Mouse (Mus musculus) hindbrain, embryonic 15.5 days (tissue): ENCODE data around the gene Hmgcll1. TPM values are rescaled to one million over a fixed set of nuclear protein-coding genes. Genes with fewer than 3 reads are reported as not detected.
"Not testable (repeated sequence)": the region's sequence is repeated elsewhere in the genome, so short reads cannot be mapped to it uniquely, and the experiment has no call there.

ENCODE experiments used
- ATAC-seq: fragments of 200-750 bp; cut with Nextera tagmentation; 2 replicates; pipeline ENCODE4 v1.8.0; 2017; ENCODE audit warnings: low read depth, moderate number of reproducible peaks, moderate TSS enrichment; ENCODE audit not compliant: low FRiP score
- H3K27ac ChIP-seq: fragments of 300-500 bp; sonication (generic); replicated peaks from 2 replicates; pipeline ENCODE4 v1.5.1; 2015; ENCODE audit warnings: mild to moderate bottlenecking, inconsistent platforms
- H3K27me3 ChIP-seq: fragments of 300-500 bp; sonication (generic); 2 replicates; pipeline ENCODE4 v1.6.1; 2015; ENCODE audit warnings: control low read depth, inconsistent platforms
- H3K36me3 ChIP-seq: fragments of 300-500 bp; sonication (generic); 2 replicates; pipeline ENCODE4 v1.6.1; 2015; ENCODE audit warnings: control low read depth, inconsistent platforms
- H3K4me1 ChIP-seq: fragments of 300-500 bp; sonication (generic); replicated peaks from 2 replicates; pipeline ENCODE4 v1.6.1; 2015; ENCODE audit warnings: control low read depth, inconsistent platforms
- H3K4me2 ChIP-seq: fragments of 300-500 bp; sonication (generic); 2 replicates; pipeline ENCODE4 v1.6.1; 2015; ENCODE audit warnings: moderate library complexity, mild to moderate bottlenecking, inconsistent platforms
- H3K4me3 ChIP-seq: fragments of 300-500 bp; sonication (generic); 2 replicates; pipeline ENCODE4 v1.5.1; 2015; ENCODE audit warnings: mild to moderate bottlenecking, inconsistent platforms
- H3K9ac ChIP-seq: fragments of 300-500 bp; sonication (generic); 2 replicates; pipeline ENCODE4 v1.6.1; 2015; ENCODE audit warnings: inconsistent platforms
- H3K9me3 ChIP-seq: fragments of 300-500 bp; sonication (generic); 2 replicates; pipeline ENCODE4 v1.6.1; 2016; ENCODE audit warnings: control low read depth, inconsistent platforms
- WGBS: fragments of 180-500 bp; shearing (Covaris S2); methylation state at CpG from one replicate; pipeline ENCODE4 v1.1.7; 2015; 5-methylcytosine and 5-hydroxymethylcytosine counted together
- polyA plus RNA-seq: library from polyadenylated mRNA; unstranded; fragments of >200 nt; fragmentation: Nextera tagmentation; extraction: Ambion mirVana; gene quantifications from 2 replicates; pipeline ENCODE4 v1.2.1, GENCODE M21; 2015

Hmgcll1 gene
- polyA plus RNA-seq, 1 experiment from 2014 or later, result 22.9 TPM

GRCm38 (mm10) chr9:76091561-76091960 lies 76.9 kb downstream of the Hmgcll1 start:
- Histone ChIP-seq H3K9me3 (no peaks in the 10 kb centered on the region), H3K27me3 (no peaks in the 10 kb centered on the region), H3K4me1 (no peaks in the 10 kb centered on the region), H3K4me3 (no peak overlapping the region), H3K4me2 (no peak overlapping the region), H3K36me3 (no peaks in the 10 kb centered on the region), H3K9ac (no peak overlapping the region), H3K27ac (no peak overlapping the region)
- WGBS, result 81% methylated on average over 2 of the region's 2 CpGs
- no peak for ATAC-seq

DNA sequence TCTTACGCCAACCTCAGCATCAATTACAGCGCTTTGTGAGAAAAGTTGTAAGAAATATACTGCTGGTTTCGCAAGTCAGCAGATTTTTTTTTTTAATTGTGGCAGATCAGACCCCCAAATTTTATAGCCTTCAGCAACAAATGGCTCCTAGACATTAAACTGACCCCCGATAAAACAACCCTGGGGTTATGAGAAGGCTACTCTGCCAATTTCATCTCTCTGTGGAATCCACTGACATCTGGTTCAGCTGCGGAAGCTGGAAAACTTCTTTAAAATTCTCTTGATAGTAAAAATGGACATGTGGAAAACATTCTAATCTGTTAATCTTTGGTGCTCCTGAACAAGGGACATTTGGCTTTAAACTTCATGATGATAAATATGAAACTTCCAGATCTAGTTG lies 82.6 kb downstream of the Hmgcll1 start:
- H3K4me2 ChIP-seq, result no peak overlapping the region
- H3K36me3 ChIP-seq, result no peaks in the 10 kb centered on the region
- H3K9ac ChIP-seq, result no peak overlapping the region
- H3K27me3 ChIP-seq, result no peaks in the 10 kb centered on the region
- H3K4me1 ChIP-seq, result no peaks in the 10 kb centered on the region
- WGBS, result 94% methylated on average over 5 of the region's 5 CpGs
- no peak for ATAC-seq
- H3K9me3 ChIP-seq, result no peaks in the 10 kb centered on the region
- no peak overlapping the region for H3K27ac ChIP-seq
- no peak overlapping the region for H3K4me3 ChIP-seq

DNA sequence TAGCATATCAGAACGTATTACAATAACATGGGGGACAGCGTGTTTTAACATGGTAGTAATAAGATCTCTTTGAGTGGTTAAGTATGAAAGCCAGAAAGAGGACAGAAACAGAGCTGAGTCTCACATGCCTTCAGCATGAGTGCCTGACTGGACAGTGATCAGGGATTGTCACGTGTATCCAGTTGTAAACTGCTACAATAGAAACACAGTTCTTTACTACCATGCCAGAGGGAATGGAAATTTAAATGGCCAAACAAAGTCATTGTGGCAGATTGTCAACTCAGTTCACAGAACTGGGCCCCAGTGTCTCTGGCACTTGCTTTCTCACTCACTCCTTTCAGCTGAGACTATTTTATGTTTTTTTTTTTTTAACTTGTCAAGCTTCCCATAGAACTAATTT lies 85.3 kb downstream of the Hmgcll1 start:
- H3K27me3 ChIP-seq, result no peaks in the 10 kb centered on the region
- ATAC-seq, result no peak
- no peak overlapping the region for H3K9ac ChIP-seq
- H3K4me2 ChIP-seq, result no peak overlapping the region
- no peaks in the 10 kb centered on the region for H3K36me3 ChIP-seq
- no peaks in the 10 kb centered on the region for H3K4me1 ChIP-seq
- H3K9me3 ChIP-seq, result no peaks in the 10 kb centered on the region
- 84% methylated on average over 3 of the region's 3 CpGs for WGBS
- no peak overlapping the region for H3K27ac ChIP-seq
- no peak overlapping the region for H3K4me3 ChIP-seq

DNA sequence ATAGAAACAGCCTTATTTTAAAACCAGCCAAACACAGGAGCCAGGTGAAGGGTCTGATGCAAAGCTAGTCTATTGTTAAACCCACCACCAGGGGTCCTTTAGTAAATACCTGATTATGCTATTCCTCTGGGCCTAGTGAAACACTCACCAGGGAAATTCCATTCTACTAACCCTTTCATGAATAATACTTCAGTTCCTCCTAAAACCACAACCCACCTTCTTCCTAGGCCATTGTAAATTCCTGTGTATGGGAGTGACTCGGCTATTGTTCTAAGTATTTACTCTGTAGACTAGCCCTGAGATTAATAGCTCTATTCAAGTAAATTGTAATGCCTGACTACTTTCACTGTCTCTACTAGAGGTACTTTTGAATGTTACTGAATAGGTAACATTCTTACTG lies 89.8 kb downstream of the Hmgcll1 start:
- H3K9ac ChIP-seq, H3K9me3 ChIP-seq, H3K4me3 ChIP-seq, H3K4me2 ChIP-seq, ATAC-seq, H3K27me3 ChIP-seq, H3K36me3 ChIP-seq, H3K4me1 ChIP-seq, H3K27ac ChIP-seq: not testable (repeated sequence)
- 82% methylated on average over 1 of the region's 1 CpGs for WGBS

GRCm38 (mm10) chr9:76104846-76105245 lies 90.2 kb downstream of the Hmgcll1 start:
- Histone ChIP-seq H3K4me3 (no peak overlapping the region), H3K9ac (no peak overlapping the region), H3K27ac (no peak overlapping the region), H3K4me2 (no peak overlapping the region), H3K27me3 (no peaks in the 10 kb centered on the region), H3K36me3 (no peaks in the 10 kb centered on the region), H3K4me1 (no peaks in the 10 kb centered on the region), H3K9me3 (no peaks in the 10 kb centered on the region)
- WGBS, result 86% methylated on average over 5 of the region's 5 CpGs
- no peak for ATAC-seq

DNA sequence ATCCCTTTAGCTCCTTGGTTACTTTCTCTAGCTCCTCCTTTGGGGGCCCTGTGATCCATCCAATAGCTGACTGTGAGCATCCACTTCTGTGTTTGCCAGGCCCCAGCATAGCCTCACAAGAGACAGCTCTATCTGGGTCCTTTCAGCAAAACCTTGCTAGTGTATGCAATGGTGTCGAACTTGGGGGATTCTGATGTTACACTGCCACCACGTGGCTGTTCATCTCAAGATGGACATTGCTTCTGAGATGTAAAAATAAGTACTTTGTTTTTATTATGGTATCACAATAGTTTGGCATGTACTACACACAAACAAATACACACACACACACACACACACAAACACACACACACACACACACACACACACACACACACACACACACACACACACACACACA lies 108.2 kb downstream of the Hmgcll1 start:
- not testable (repeated sequence) for H3K4me2 ChIP-seq, H3K27me3 ChIP-seq, H3K9me3 ChIP-seq, H3K4me1 ChIP-seq, H3K9ac ChIP-seq, H3K36me3 ChIP-seq, H3K4me3 ChIP-seq, H3K27ac ChIP-seq
- peak; percentile 69; the same call in 1 of the 2 replicates for ATAC-seq
- WGBS, result 2% methylated on average over 2 of the region's 2 CpGs

DNA sequence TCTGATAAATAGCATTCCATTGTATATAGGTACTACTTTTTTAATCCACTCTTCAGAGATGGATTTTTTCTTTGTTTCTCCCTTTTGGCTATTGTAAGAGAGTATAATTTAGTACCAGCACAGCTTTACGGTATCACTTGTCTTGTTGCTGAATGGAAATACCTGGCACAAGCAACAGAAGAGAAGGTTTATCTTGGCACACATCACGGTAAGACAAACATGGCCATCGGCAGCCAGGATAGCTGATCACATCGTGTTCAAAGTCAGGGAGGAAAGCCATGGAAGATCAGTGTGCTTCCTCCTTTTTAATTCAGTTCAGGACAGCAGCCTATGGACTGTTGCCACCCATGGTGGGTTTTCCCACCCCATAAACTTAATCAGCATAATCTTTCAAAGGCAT lies 109.6 kb downstream of the Hmgcll1 start:
- no peaks in the 10 kb centered on the region for H3K9me3 ChIP-seq
- no peak overlapping the region for H3K4me3 ChIP-seq
- no peaks in the 10 kb centered on the region for H3K4me1 ChIP-seq
- no peak overlapping the region for H3K9ac ChIP-seq
- WGBS, result 75% methylated on average over 4 of the region's 4 CpGs
- no peaks in the 10 kb centered on the region for H3K27me3 ChIP-seq
- no peak overlapping the region for H3K27ac ChIP-seq
- no peak overlapping the region for H3K4me2 ChIP-seq
- no peaks in the 10 kb centered on the region for H3K36me3 ChIP-seq
- ATAC-seq, result no peak

GRCm38 (mm10) chr9:76129353-76129752 lies 114.7 kb downstream of the Hmgcll1 start:
- no peaks in the 10 kb centered on the region for H3K36me3 ChIP-seq
- H3K9ac ChIP-seq, result no peak overlapping the region
- H3K4me3 ChIP-seq, result no peak overlapping the region
- no peaks in the 10 kb centered on the region for H3K27me3 ChIP-seq
- no peak for ATAC-seq
- no peak overlapping the region for H3K27ac ChIP-seq
- no peaks in the 10 kb centered on the region for H3K9me3 ChIP-seq
- H3K4me2 ChIP-seq, result no peak overlapping the region
- 74% methylated on average over 1 of the region's 1 CpGs for WGBS
- no peaks in the 10 kb centered on the region for H3K4me1 ChIP-seq

GRCm38 (mm10) chr9:76134042-76134441 lies 119.4 kb downstream of the Hmgcll1 start:
- no peaks in the 10 kb centered on the region for H3K27me3 ChIP-seq
- no peak overlapping the region for H3K27ac ChIP-seq
- no peak overlapping the region for H3K4me3 ChIP-seq
- H3K4me2 ChIP-seq, result no peak overlapping the region
- H3K9me3 ChIP-seq, result no peaks in the 10 kb centered on the region
- no peak for ATAC-seq
- H3K4me1 ChIP-seq, result no peaks in the 10 kb centered on the region
- H3K36me3 ChIP-seq, result no peaks in the 10 kb centered on the region
- 91% methylated on average over 6 of the region's 6 CpGs for WGBS
- no peak overlapping the region for H3K9ac ChIP-seq

GRCm38 (mm10) chr9:76138378-76139109 lies 123.9 kb downstream of the Hmgcll1 start:
- Histone ChIP-seq H3K4me1 (no peaks in the 10 kb centered on the region), H3K9ac (no peak overlapping the region), H3K27me3 (0 out of 2 replicates have a peak, but pooled peaks cover 3% of the 10 kb centered on the region), H3K36me3 (no peaks in the 10 kb centered on the region), H3K27ac (no peak overlapping the region), H3K4me2 (no peak overlapping the region), H3K4me3 (no peak overlapping the region), H3K9me3 (no peaks in the 10 kb centered on the region)
- WGBS, result 76% methylated on average over 3 of the region's 3 CpGs
- ATAC-seq, result no peak

DNA sequence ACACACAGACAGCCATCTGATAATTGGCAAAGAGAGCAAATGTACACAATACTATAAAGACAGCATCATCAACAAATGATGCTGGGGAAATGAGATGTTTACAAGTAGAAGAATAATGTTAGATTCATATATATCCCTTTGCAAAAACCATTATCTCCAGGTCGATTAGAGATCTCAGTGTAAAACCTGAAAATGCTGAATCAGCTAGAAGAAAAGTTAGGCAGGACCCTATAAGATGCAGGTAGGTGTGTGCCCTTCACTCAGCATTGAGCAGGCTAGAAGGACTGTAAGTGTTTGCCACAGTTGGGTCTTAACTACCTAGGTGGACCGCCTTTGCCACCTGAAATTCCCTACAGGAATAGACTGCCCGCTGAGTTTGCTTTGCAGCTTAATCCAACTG lies 130.9 kb downstream of the Hmgcll1 start:
- ATAC-seq, result no peak
- Histone ChIP-seq H3K9ac (no peak overlapping the region), H3K4me1 (no peaks in the 10 kb centered on the region), H3K9me3 (no peaks in the 10 kb centered on the region), H3K4me3 (no peak overlapping the region), H3K36me3 (no peaks in the 10 kb centered on the region), H3K4me2 (no peak overlapping the region), H3K27me3 (0 out of 2 replicates have a peak, but pooled peaks cover 3% of the 10 kb centered on the region), H3K27ac (no peak overlapping the region)
- 59% methylated on average over 3 of the region's 3 CpGs for WGBS

GRCm38 (mm10) chr9:76162446-76162845 lies 147.8 kb downstream of the Hmgcll1 start:
- Histone ChIP-seq H3K27ac (no peak overlapping the region), H3K4me1 (no peaks in the 10 kb centered on the region), H3K27me3 (no peaks in the 10 kb centered on the region), H3K36me3 (no peaks in the 10 kb centered on the region), H3K9me3 (no peaks in the 10 kb centered on the region), H3K9ac (no peak overlapping the region), H3K4me3 (no peak overlapping the region), H3K4me2 (no peak overlapping the region)
- WGBS, result 66% methylated on average over 8 of the region's 8 CpGs
- ATAC-seq, result no peak

DNA sequence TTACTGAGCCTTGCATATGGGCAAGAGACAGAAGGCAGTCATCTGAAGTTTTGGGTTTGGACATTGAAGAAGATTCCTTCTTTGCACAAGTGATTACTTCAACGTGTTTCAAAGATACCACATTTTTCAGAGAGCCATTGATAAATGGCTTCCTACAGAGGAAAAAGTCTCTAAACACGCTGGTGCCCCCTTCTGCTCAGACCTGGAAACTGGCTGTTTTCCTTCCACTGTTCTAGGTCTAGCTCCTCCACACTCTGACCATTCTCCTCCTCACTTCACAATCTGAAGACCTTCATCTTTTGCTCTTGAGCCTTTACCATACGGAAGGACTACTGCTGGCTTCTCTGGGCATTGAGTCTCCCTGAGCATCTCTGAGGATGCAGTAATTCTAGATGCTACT lies 153.7 kb downstream of the Hmgcll1 start:
- no peaks in the 10 kb centered on the region for H3K9me3 ChIP-seq
- no peak overlapping the region for H3K4me2 ChIP-seq
- no peaks in the 10 kb centered on the region for H3K4me1 ChIP-seq
- no peaks in the 10 kb centered on the region for H3K27me3 ChIP-seq
- no peak overlapping the region for H3K9ac ChIP-seq
- WGBS, result 45% methylated on average over 3 of the region's 3 CpGs
- no peak overlapping the region for H3K4me3 ChIP-seq
- no peak overlapping the region for H3K27ac ChIP-seq
- H3K36me3 ChIP-seq, result no peaks in the 10 kb centered on the region
- ATAC-seq, result no peak
